Mouse (Mus musculus): Measurements from ENCODE around the gene Rassf9. TPM values are rescaled to one million over a fixed set of nuclear protein-coding genes. Genes with fewer than 3 reads are reported as not detected.

Gene Rassf9
- 1 to 10 TPM in 1 of 2 experiments, under 1 TPM in 1; 0.25 to 1.0 TPM for polyA plus RNA-seq (2017; shearing (Covaris generic))

DNA sequence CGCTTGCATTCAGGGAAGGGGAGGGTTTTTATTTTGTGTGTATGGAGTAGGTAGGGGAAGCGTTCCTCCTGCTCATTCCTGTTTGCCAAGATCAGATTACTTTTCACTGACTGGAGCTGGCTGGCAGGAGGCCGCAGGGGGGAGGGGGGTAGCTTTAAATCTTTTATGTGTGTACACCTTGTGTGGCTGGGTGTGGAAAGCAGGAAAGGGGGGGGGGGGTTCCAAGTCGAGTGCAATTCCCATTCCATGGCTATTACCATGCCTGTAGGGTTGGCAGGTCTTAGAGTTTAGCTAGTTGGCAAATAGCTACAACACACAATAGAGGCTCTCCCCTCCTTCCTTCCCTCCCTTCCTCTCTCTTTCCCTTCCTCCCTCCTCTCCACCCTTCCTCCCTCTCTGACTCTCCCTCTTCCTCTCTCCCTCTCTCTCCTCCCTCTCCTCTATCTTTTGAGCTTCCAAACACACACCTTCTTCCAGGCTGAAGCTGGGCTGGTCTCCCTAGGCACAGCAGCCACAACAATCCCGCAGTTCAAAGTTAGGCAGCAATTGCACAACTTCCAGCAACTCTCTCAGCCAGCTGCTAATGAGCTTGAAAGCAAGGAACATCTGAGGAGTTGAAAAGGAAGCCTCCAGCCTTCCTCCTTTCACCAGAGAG is at the start of gene Rassf9:
Gene Rassf9 (plus strand): TSS at position 416 of the 655 bp plus-strand sequence.

GRCm38 (mm10) chr10:102490386-102490785 is 21.6 kb upstream of the Rassf9 start, which contains the start of gene Nts:
Nts (minus strand) TSS chr10:102490486.

Other genes starting within 250 kb of the Rassf9 start
- under 1 TPM; 0.12 to 0.91 TPM for gene Nts, start 21.7 kb upstream of the Rassf9 start, polyA plus RNA-seq (2017; shearing (Covaris generic))

All from inflammation-experienced regulatory T-cells (primary cell).